Mouse (Mus musculus) liver, embryonic 16.5 days (tissue): ENCODE data around the gene Mcm5. TPM values are rescaled to one million over a fixed set of nuclear protein-coding genes. Genes with fewer than 3 reads are reported as not detected.
A peak's percentile ranks its signal among the peaks of the same experiment; 100 is the strongest.

Source experiments
- ATAC-seq: fragments of 200-750 bp; cut with Nextera tagmentation; 2 replicates; pipeline ENCODE4 v1.8.0; 2017; ENCODE audit warnings: low read depth, mild to moderate bottlenecking, moderate number of reproducible peaks, moderate library complexity
- H3K27ac ChIP-seq: fragments of 300-500 bp; sonication (generic); 2 replicates; pipeline ENCODE4 v1.5.1; 2014; ENCODE audit warnings: mild to moderate bottlenecking, low read length
- H3K27me3 ChIP-seq: fragments of 300-500 bp; sonication (generic); 2 replicates; pipeline ENCODE4 v1.6.1; 2014; ENCODE audit warnings: low read depth, low read length, mixed read lengths; ENCODE audit not compliant: control insufficient read depth, insufficient read depth
- H3K36me3 ChIP-seq: fragments of 300-500 bp; sonication (generic); 2 replicates; pipeline ENCODE4 v1.6.1; 2014; ENCODE audit warnings: mild to moderate bottlenecking; ENCODE audit not compliant: control insufficient read depth, insufficient read depth
- H3K4me1 ChIP-seq: fragments of 300-500 bp; sonication (generic); 2 replicates; pipeline ENCODE4 v1.6.1; 2014; ENCODE audit warnings: low read depth, low read length, mixed read lengths; ENCODE audit not compliant: control insufficient read depth
- H3K4me2 ChIP-seq: fragments of 300-500 bp; sonication (generic); 2 replicates; pipeline ENCODE4 v1.6.1; 2014; ENCODE audit warnings: low read depth, low read length, mixed read lengths
- H3K4me3 ChIP-seq: fragments of 300-500 bp; sonication (generic); 2 replicates; pipeline ENCODE4 v1.5.1; 2014; ENCODE audit warnings: low read depth, mild to moderate bottlenecking, low read length
- H3K9ac ChIP-seq: fragments of 300-500 bp; sonication (generic); 2 replicates; pipeline ENCODE4 v1.6.1; 2014; ENCODE audit warnings: low read depth, low read length
- H3K9me3 ChIP-seq: fragments of 300-500 bp; sonication (generic); replicated peaks from 2 replicates; pipeline ENCODE4 v1.6.1; 2016; ENCODE audit warnings: low read length; ENCODE audit not compliant: control insufficient read depth
- WGBS: fragments of 180-500 bp; shearing (Covaris S2); extraction: QIAGEN DNeasy Blood & Tissue Kit; methylation state at CpG from one replicate; pipeline ENCODE4 v1.1.7; 2014; ENCODE audit not compliant: insufficient replicate concordance; 5-methylcytosine and 5-hydroxymethylcytosine counted together
- polyA plus RNA-seq: library from polyadenylated mRNA; unstranded; fragments of >200 nt; fragmentation: Nextera tagmentation; extraction: Ambion mirVana; gene quantifications from 2 replicates; pipeline ENCODE4 v1.2.1, GENCODE M21; 2015

The Mcm5 gene
- polyA plus RNA-seq: 130 and 137 TPM in 2 replicates

GRCm38 (mm10) chr8:75109236-75109967, at the start of gene Mcm5:
Gene Mcm5 (plus strand): TSS chr8:75109569.
- peak within 1 kb of the TSS; percentile 82 for H3K4me3 ChIP-seq
- peak; percentile 98 for ATAC-seq
- under 1% methylated on average over 59 of the region's 59 CpGs for WGBS

GRCm38 (mm10) chr8:75060022-75060421, 49.3 kb upstream of the Mcm5 start:
- H3K4me2 ChIP-seq: no peak overlapping the region
- H3K9ac ChIP-seq: no peak overlapping the region
- no peaks in the 10 kb centered on the region; the same call in 1 of the 2 replicates for H3K36me3 ChIP-seq
- no peaks in the 10 kb centered on the region for H3K27me3 ChIP-seq
- H3K9me3 ChIP-seq: no peaks in the 10 kb centered on the region
- H3K4me3 ChIP-seq: no peak overlapping the region
- WGBS: 58% methylated on average over 6 of the region's 6 CpGs
- H3K4me1 ChIP-seq: no peaks in the 10 kb centered on the region
- H3K27ac ChIP-seq: no peak overlapping the region
- no peak for ATAC-seq

More at GRCm38 (mm10) chr8:75109236-75109967, at the start of gene Mcm5:
- peaks cover 33% of the 10 kb centered on the region for H3K36me3 ChIP-seq
- H3K4me2 ChIP-seq: peak within 1 kb of the TSS; percentile 65
- H3K27me3 ChIP-seq: no peaks in the 10 kb centered on the region
- H3K9me3 ChIP-seq: no peaks in the 10 kb centered on the region
- H3K4me1 ChIP-seq: peaks cover 18% of the 10 kb centered on the region
- peak within 1 kb of the TSS; percentile 79 for H3K27ac ChIP-seq
- peak within 1 kb of the TSS; percentile 83 for H3K9ac ChIP-seq

GRCm38 (mm10) chr8:75060815-75061214, 48.6 kb upstream of the Mcm5 start:
- WGBS: 65% methylated on average over 2 of the region's 2 CpGs
- no peak overlapping the region for H3K9ac ChIP-seq
- H3K27ac ChIP-seq: no peak overlapping the region
- H3K36me3 ChIP-seq: no peaks in the 10 kb centered on the region; the same call in 1 of the 2 replicates
- H3K4me1 ChIP-seq: no peaks in the 10 kb centered on the region
- no peak for ATAC-seq
- H3K4me3 ChIP-seq: no peak overlapping the region
- H3K9me3 ChIP-seq: no peaks in the 10 kb centered on the region
- no peaks in the 10 kb centered on the region for H3K27me3 ChIP-seq
- no peak overlapping the region for H3K4me2 ChIP-seq

- Histone ChIP-seq H3K27me3 (no peaks in the 10 kb centered on the region), H3K4me1 (no peaks in the 10 kb centered on the region), H3K9me3 (no peaks in the 10 kb centered on the region), H3K27ac (no peak overlapping the region), H3K4me2 (no peak overlapping the region), H3K4me3 (no peak overlapping the region), H3K36me3 (no peaks in the 10 kb centered on the region; the same call in 1 of the 2 replicates), H3K9ac (no peak overlapping the region)
- WGBS: 71% methylated on average over 3 of the region's 3 CpGs
- 0 out of 2 replicates have a peak, but pooled peaks have one; percentile 11 for ATAC-seq
Observed at GRCm38 (mm10) chr8:75063290-75063689, 46.1 kb upstream of the Mcm5 start.

- H3K4me2 ChIP-seq: no peak overlapping the region
- no peaks in the 10 kb centered on the region for H3K9me3 ChIP-seq
- no peak overlapping the region for H3K27ac ChIP-seq
- H3K4me3 ChIP-seq: no peak overlapping the region
- no peak overlapping the region for H3K9ac ChIP-seq
- H3K4me1 ChIP-seq: no peaks in the 10 kb centered on the region
- no peak for ATAC-seq
- H3K36me3 ChIP-seq: no peaks in the 10 kb centered on the region; the same call in 1 of the 2 replicates
- WGBS: 71% methylated on average over 3 of the region's 3 CpGs
- H3K27me3 ChIP-seq: no peaks in the 10 kb centered on the region
Observed at GRCm38 (mm10) chr8:75064790-75065189, 44.6 kb upstream of the Mcm5 start.

GRCm38 (mm10) chr8:75067287-75067686, 42.1 kb upstream of the Mcm5 start:
- no peak for ATAC-seq
- no peak overlapping the region for H3K9ac ChIP-seq
- no peak overlapping the region for H3K27ac ChIP-seq
- no peaks in the 10 kb centered on the region; the same call in 1 of the 2 replicates for H3K36me3 ChIP-seq
- no peaks in the 10 kb centered on the region for H3K27me3 ChIP-seq
- H3K4me1 ChIP-seq: peaks cover 3% of the 10 kb centered on the region; the same call in 1 of the 2 replicates
- no peak overlapping the region for H3K4me3 ChIP-seq
- H3K9me3 ChIP-seq: no peaks in the 10 kb centered on the region
- 37% methylated on average over 6 of the region's 6 CpGs for WGBS
- no peak overlapping the region for H3K4me2 ChIP-seq

- Histone ChIP-seq H3K4me2 (no peak overlapping the region), H3K4me3 (no peak overlapping the region), H3K27me3 (no peaks in the 10 kb centered on the region), H3K36me3 (no peaks in the 10 kb centered on the region), H3K9ac (no peak overlapping the region), H3K9me3 (no peaks in the 10 kb centered on the region), H3K4me1 (peaks cover 3% of the 10 kb centered on the region; the same call in 1 of the 2 replicates), H3K27ac (no peak overlapping the region)
- ATAC-seq: no peak
- 67% methylated on average over 1 of the region's 1 CpGs for WGBS
Observed at GRCm38 (mm10) chr8:75070297-75070696, 39.1 kb upstream of the Mcm5 start.

- 18% methylated on average over 4 of the region's 4 CpGs for WGBS
- Histone ChIP-seq H3K4me2 (no peak overlapping the region), H3K4me1 (peaks cover 3% of the 10 kb centered on the region; the same call in 1 of the 2 replicates)
Observed at GRCm38 (mm10) chr8:75071627-75072346, 37.6 kb upstream of the Mcm5 start.

GRCm38 (mm10) chr8:75074876-75075275, 34.5 kb upstream of the Mcm5 start:
- Histone ChIP-seq H3K27ac (no peak overlapping the region), H3K36me3 (no peaks in the 10 kb centered on the region), H3K4me3 (no peak overlapping the region), H3K9me3 (no peaks in the 10 kb centered on the region), H3K4me1 (peaks cover 3% of the 10 kb centered on the region; the same call in 1 of the 2 replicates), H3K4me2 (no peak overlapping the region), H3K27me3 (no peaks in the 10 kb centered on the region), H3K9ac (no peak overlapping the region)
- no peak for ATAC-seq
- 70% methylated on average over 1 of the region's 1 CpGs for WGBS

More at GRCm38 (mm10) chr8:75071627-75072346, 37.6 kb upstream of the Mcm5 start:
- Histone ChIP-seq H3K9me3 (no peaks in the 10 kb centered on the region), H3K4me3 (no peak overlapping the region), H3K36me3 (no peaks in the 10 kb centered on the region), H3K27ac (no peak overlapping the region), H3K27me3 (no peaks in the 10 kb centered on the region), H3K9ac (no peak overlapping the region)
- peak; percentile 70 for ATAC-seq
